Mouse (Mus musculus) midbrain, embryonic 11.5 days (tissue): Measurements from ENCODE around the gene Plod1. TPM values are rescaled to one million over a fixed set of nuclear protein-coding genes. Genes with fewer than 3 reads are reported as not detected.

Experiments
- ATAC-seq: fragments of 200-750 bp; cut with Nextera tagmentation; 2 replicates; pipeline ENCODE4 v1.8.0; 2017; ENCODE audit warnings: moderate TSS enrichment, moderate library complexity; ENCODE audit not compliant: low FRiP score
- DNase-seq: peaks from one replicate; pipeline ENCODE4 v3.0.0; 2015; ENCODE audit warnings: low spot score; ENCODE audit errors: missing footprints
- H3K27ac ChIP-seq: fragments of 300-500 bp; sonication (generic); 2 replicates; pipeline ENCODE4 v1.5.1; 2014; ENCODE audit warnings: low read depth, low read length
- H3K27me3 ChIP-seq: fragments of 300-500 bp; sonication (generic); 2 replicates; pipeline ENCODE4 v1.6.1; 2014; ENCODE audit warnings: mild to moderate bottlenecking, low read length, moderate library complexity, mixed read lengths; ENCODE audit not compliant: control insufficient read depth, insufficient read depth
- H3K36me3 ChIP-seq: fragments of 300-500 bp; sonication (generic); 2 replicates; pipeline ENCODE4 v1.6.1; 2014; ENCODE audit warnings: mild to moderate bottlenecking, low read length, moderate library complexity, mixed read lengths; ENCODE audit not compliant: control insufficient read depth, insufficient read depth
- H3K4me1 ChIP-seq: fragments of 300-500 bp; sonication (generic); 2 replicates; pipeline ENCODE4 v1.6.1; 2014; ENCODE audit warnings: low read length; ENCODE audit not compliant: control insufficient read depth, insufficient read depth
- H3K4me2 ChIP-seq: fragments of 300-500 bp; sonication (generic); 2 replicates; pipeline ENCODE4 v1.6.1; 2014; ENCODE audit warnings: mild to moderate bottlenecking, moderate library complexity
- H3K4me3 ChIP-seq: fragments of 300-500 bp; sonication (generic); 2 replicates; pipeline ENCODE4 v1.5.1; 2014; ENCODE audit warnings: low read depth, low read length
- H3K9ac ChIP-seq: fragments of 300-500 bp; sonication (generic); 2 replicates; pipeline ENCODE4 v1.6.1; 2014; ENCODE audit warnings: low read length
- H3K9me3 ChIP-seq: fragments of 300-500 bp; sonication (generic); 2 replicates; pipeline ENCODE4 v1.6.1; 2016; ENCODE audit warnings: low read length; ENCODE audit not compliant: control insufficient read depth
- WGBS: fragments of 180-500 bp; shearing (Covaris S2); extraction: QIAGEN DNeasy Blood & Tissue Kit; methylation state at CpG from one replicate; pipeline ENCODE4 v1.1.7; 2014; 5-methylcytosine and 5-hydroxymethylcytosine counted together
- polyA plus RNA-seq: library from polyadenylated mRNA; unstranded; fragments of >200 nt; fragmentation: Nextera tagmentation; extraction: Ambion mirVana; gene quantifications from 2 replicates; pipeline ENCODE4 v1.2.1, GENCODE M21; 2014

Gene Plod1
- polyA plus RNA-seq, 1 experiment from 2014 or later: 24.2 TPM

- no peaks in the 10 kb centered on the region for H3K36me3 ChIP-seq
- DNase-seq (no peak), ATAC-seq (no peak)
- no peaks in the 10 kb centered on the region for H3K27me3 ChIP-seq
- H3K4me1 ChIP-seq: no peaks in the 10 kb centered on the region
- no peak overlapping the region for H3K4me2 ChIP-seq
- no peak overlapping the region for H3K4me3 ChIP-seq
- no peak overlapping the region for H3K9ac ChIP-seq
- H3K27ac ChIP-seq: no peak overlapping the region
- 91% methylated on average over 15 of the region's 15 CpGs for WGBS
- H3K9me3 ChIP-seq: no peaks in the 10 kb centered on the region
Observed at GRCm38 (mm10) chr4:147963623-147964022, 27.1 kb upstream of the Plod1 start.

- ATAC-seq: no peak
Observed at GRCm38 (mm10) chr4:147962781-147963180, 26.2 kb upstream of the Plod1 start.

GRCm38 (mm10) chr4:147959881-147960831 lies 23.6 kb upstream of the Plod1 start:
- no peak overlapping the region for H3K4me2 ChIP-seq
- DNase-seq: peak; percentile 94
- ATAC-seq: peak; percentile 88
- no peak overlapping the region for H3K27ac ChIP-seq
- 46% methylated on average over 6 of the region's 6 CpGs for WGBS
- no peak overlapping the region for H3K9ac ChIP-seq
- H3K4me3 ChIP-seq: no peak overlapping the region
- H3K36me3 ChIP-seq: no peaks in the 10 kb centered on the region
- H3K9me3 ChIP-seq: no peaks in the 10 kb centered on the region
- no peaks in the 10 kb centered on the region for H3K4me1 ChIP-seq
- no peaks in the 10 kb centered on the region for H3K27me3 ChIP-seq

More at GRCm38 (mm10) chr4:147962781-147963180, 26.2 kb upstream of the Plod1 start:
- Histone ChIP-seq H3K4me3 (no peak overlapping the region), H3K9ac (no peak overlapping the region), H3K27ac (no peak overlapping the region), H3K36me3 (no peaks in the 10 kb centered on the region), H3K4me1 (no peaks in the 10 kb centered on the region), H3K4me2 (no peak overlapping the region), H3K9me3 (no peaks in the 10 kb centered on the region), H3K27me3 (no peaks in the 10 kb centered on the region)
- DNase-seq: no peak
- 61% methylated on average over 6 of the region's 6 CpGs for WGBS

GRCm38 (mm10) chr4:147957141-147957540 lies 20.6 kb upstream of the Plod1 start:
- no peak overlapping the region for H3K9ac ChIP-seq
- H3K36me3 ChIP-seq: no peaks in the 10 kb centered on the region
- H3K27me3 ChIP-seq: no peaks in the 10 kb centered on the region
- H3K27ac ChIP-seq: no peak overlapping the region
- H3K4me1 ChIP-seq: no peaks in the 10 kb centered on the region
- WGBS: 40% methylated on average over 11 of the region's 11 CpGs
- no peak overlapping the region for H3K4me3 ChIP-seq
- DNase-seq: peak; percentile 89
- no peaks in the 10 kb centered on the region for H3K9me3 ChIP-seq
- H3K4me2 ChIP-seq: no peak overlapping the region
- ATAC-seq: no peak

GRCm38 (mm10) chr4:147953590-147953989 lies 17.0 kb upstream of the Plod1 start:
- Histone ChIP-seq H3K4me1 (no peaks in the 10 kb centered on the region), H3K4me2 (no peak overlapping the region), H3K27ac (no peak overlapping the region), H3K9ac (no peak overlapping the region), H3K36me3 (no peaks in the 10 kb centered on the region), H3K4me3 (no peak overlapping the region), H3K9me3 (no peaks in the 10 kb centered on the region), H3K27me3 (no peaks in the 10 kb centered on the region)
- DNase-seq (peak; percentile 89), ATAC-seq (peak; percentile 52; the same call in 1 of the 2 replicates)
- WGBS: 10% methylated on average over 4 of the region's 4 CpGs

- ATAC-seq: no peak
- H3K27me3 ChIP-seq: no peaks in the 10 kb centered on the region
- H3K4me1 ChIP-seq: 0 out of 2 replicates have a peak, but pooled peaks cover 3% of the 10 kb centered on the region
- peaks cover 23% of the 10 kb centered on the region for H3K36me3 ChIP-seq
- no peak overlapping the region for H3K9ac ChIP-seq
- no peak overlapping the region for H3K27ac ChIP-seq
- no peak for DNase-seq
- 56% methylated on average over 2 of the region's 2 CpGs for WGBS
- no peak overlapping the region for H3K4me3 ChIP-seq
- H3K4me2 ChIP-seq: no peak overlapping the region
- no peaks in the 10 kb centered on the region for H3K9me3 ChIP-seq
Observed at GRCm38 (mm10) chr4:147947511-147947910, 10.9 kb upstream of the Plod1 start.

- Histone ChIP-seq H3K4me1 (peaks cover 14% of the 10 kb centered on the region), H3K4me2 (no peak overlapping the region), H3K9ac (no peak overlapping the region), H3K9me3 (no peaks in the 10 kb centered on the region), H3K36me3 (peaks cover 23% of the 10 kb centered on the region), H3K27me3 (no peaks in the 10 kb centered on the region), H3K27ac (no peak overlapping the region), H3K4me3 (no peak overlapping the region)
- ATAC-seq: no peak
- DNase-seq: no peak
- WGBS: 94% methylated on average over 1 of the region's 1 CpGs
Observed at GRCm38 (mm10) chr4:147943005-147943404, 6.4 kb upstream of the Plod1 start.

- H3K36me3 ChIP-seq: peaks cover 14% of the 10 kb centered on the region; the same call in 1 of the 2 replicates
- peaks cover 14% of the 10 kb centered on the region for H3K4me1 ChIP-seq
- no peaks in the 10 kb centered on the region for H3K9me3 ChIP-seq
- peak overlapping the region; percentile 100 for H3K4me2 ChIP-seq
- ATAC-seq (peak; percentile 67), DNase-seq (no peak)
- 9% methylated on average over 72 of the region's 88 CpGs for WGBS
- 0 out of 2 replicates have a peak overlapping the region, but pooled peaks have one; percentile 5 for H3K27ac ChIP-seq
- H3K9ac ChIP-seq: peak overlapping the region; percentile 84
- no peaks in the 10 kb centered on the region; the same call in 1 of the 2 replicates for H3K27me3 ChIP-seq
- H3K4me3 ChIP-seq: peak overlapping the region; percentile 97
Observed at GRCm38 (mm10) chr4:147941045-147942020, 4.8 kb upstream of the Plod1 start.
